Mouse (Mus musculus) gastrocnemius, adult 2 months (tissue): Measurements from ENCODE around the gene Zfp280c. TPM values are rescaled to one million over a fixed set of nuclear protein-coding genes. Genes with fewer than 3 reads are reported as not detected.

ENCODE experiments used
- DNase-seq: peaks from one replicate; pipeline ENCODE4 v3.0.0; 2022
- H3K27ac ChIP-seq: fragments of 200-600 bp; 2 replicates; pipeline ENCODE4 v1.8.1; 2022; ENCODE audit warnings: mild to moderate bottlenecking
- H3K4me3 ChIP-seq: fragments of 200-600 bp; 2 replicates; pipeline ENCODE4 v1.8.1; 2022; ENCODE audit warnings: mild to moderate bottlenecking, moderate library complexity
- CTCF ChIP-seq: fragments of 200-600 bp; IDR thresholded peaks from 2 replicates; pipeline ENCODE4 v1.8.1; 2022; ENCODE audit warnings: antibody characterized with exemption, mild to moderate bottlenecking, moderate library complexity
- intact Hi-C: fragments of 180-260 bp; cut with DNase I; formaldehyde crosslinking; loops from one replicate; pipeline ENCODE4 v1.15.1; 2025
- long read RNA-seq, 2 experiments: library from polyadenylated mRNA; stranded (forward); transcript quantifications; one replicate each; pipeline ENCODE4 v2.0.0; 2021
- total RNA-seq, 2 experiments: library from RNA; stranded (reverse); gene quantifications; 2 replicates each; pipeline ENCODE4 v1.2.3; 2021

Gene Zfp280c
- total RNA-seq = 1 to 10 TPM; 4.9 to 5.0 TPM
- long read RNA-seq, experiment 1 = 0 reads
- long read RNA-seq, experiment 2, partial matches to known transcripts = 0 of 2 reads
- long read RNA-seq, experiment 2, other reads (novel, unspliced or antisense) = 2 of 2 reads

- Histone ChIP-seq H3K4me3 (peak within 1 kb of the TSS; percentile 86), H3K27ac (peak within 1 kb of the TSS; percentile 78)
- intact Hi-C loops = no loop called here
- TF ChIP-seq CTCF = no peak
- DNase-seq = peak; percentile 69
Measured at GRCm38 (mm10) chrX:48594099-48594760, at the start of gene Zfp280c. TSS of gene Zfp280c (minus strand) at chrX:48594504.

- H3K27ac ChIP-seq = no peak overlapping the region
- no peak for DNase-seq
- peak; percentile 26 for TF ChIP-seq CTCF
- H3K4me3 ChIP-seq = no peak overlapping the region
- intact Hi-C loops = no loop called here
Measured at GRCm38 (mm10) chrX:48637032-48637431, 42.7 kb upstream of the Zfp280c start.

- TF ChIP-seq CTCF = no peak
- intact Hi-C loops = no loop called here
- H3K4me3 ChIP-seq = peak overlapping the region; percentile 85
- peak overlapping the region; percentile 81 for H3K27ac ChIP-seq
- DNase-seq = no peak
Measured at GRCm38 (mm10) chrX:48624054-48624420, 29.7 kb upstream of the Zfp280c start.

- peak; percentile 80 for DNase-seq
- no peak for TF ChIP-seq CTCF
- Histone ChIP-seq H3K27ac (peak within 1 kb of the TSS; percentile 81), H3K4me3 (peak within 1 kb of the TSS; percentile 85)
- intact Hi-C loops = no loop called here
Measured at GRCm38 (mm10) chrX:48623379-48624053, 29.2 kb upstream of the Zfp280c start, which contains the start of gene Slc25a14. TSS of gene Slc25a14 (plus strand) at chrX:48623413.

- H3K27ac ChIP-seq = peak overlapping the region; percentile 81
- intact Hi-C loops = no loop called here
Measured at GRCm38 (mm10) chrX:48623049-48623378, 28.7 kb upstream of the Zfp280c start.

GRCm38 (mm10) chrX:48604872-48605271 is 10.6 kb upstream of the Zfp280c start:
- TF ChIP-seq CTCF = no peak
- Histone ChIP-seq H3K4me3 (no peak overlapping the region), H3K27ac (no peak overlapping the region)
- intact Hi-C loops = no loop called here
- no peak for DNase-seq

More at GRCm38 (mm10) chrX:48623049-48623378, 28.7 kb upstream of the Zfp280c start:
- peak overlapping the region; percentile 85 for H3K4me3 ChIP-seq
- DNase-seq = no peak
- TF ChIP-seq CTCF = no peak

- TF ChIP-seq CTCF = no peak
- no peak for DNase-seq
- intact Hi-C loops = no loop called here
- Histone ChIP-seq H3K27ac (no peak overlapping the region), H3K4me3 (no peak overlapping the region)
Measured at GRCm38 (mm10) chrX:48596906-48597305, 2.6 kb upstream of the Zfp280c start.

GRCm38 (mm10) chrX:48596053-48596452 is 1.7 kb upstream of the Zfp280c start:
- no peak for TF ChIP-seq CTCF
- H3K4me3 ChIP-seq = no peak overlapping the region
- no peak overlapping the region for H3K27ac ChIP-seq
- DNase-seq = no peak
- intact Hi-C loops = no loop called here

- no peak for DNase-seq
- intact Hi-C loops = no loop called here
- no peak for TF ChIP-seq CTCF
- H3K4me3 ChIP-seq = peak overlapping the region; percentile 86
- peak overlapping the region; percentile 78 for H3K27ac ChIP-seq
Measured at GRCm38 (mm10) chrX:48593721-48594098, 594 bp downstream of the Zfp280c start.

GRCm38 (mm10) chrX:48583332-48583731 is 11.0 kb downstream of the Zfp280c start:
- TF ChIP-seq CTCF = no peak
- no peak overlapping the region for H3K4me3 ChIP-seq
- intact Hi-C loops = no loop called here
- no peak for DNase-seq
- H3K27ac ChIP-seq = no peak overlapping the region

- H3K4me3 ChIP-seq = no peak overlapping the region
- H3K27ac ChIP-seq = no peak overlapping the region
- peak; percentile 69 for DNase-seq
- intact Hi-C loops = loop anchor here (5.0 kb wide), 2 partner anchors 35 to 110 kb away; no protein-coding TSS in a partner anchor
- peak; percentile 83 for TF ChIP-seq CTCF
Measured at GRCm38 (mm10) chrX:48532175-48532574, 62.1 kb downstream of the Zfp280c start.

GRCm38 (mm10) chrX:48526435-48526834 is 67.9 kb downstream of the Zfp280c start:
- no peak for TF ChIP-seq CTCF
- Histone ChIP-seq H3K4me3 (no peak overlapping the region), H3K27ac (no peak overlapping the region)
- intact Hi-C loops = no loop called here
- DNase-seq = no peak

GRCm38 (mm10) chrX:48525866-48526265 is 68.4 kb downstream of the Zfp280c start:
- intact Hi-C loops = no loop called here
- Histone ChIP-seq H3K27ac (no peak overlapping the region), H3K4me3 (no peak overlapping the region)
- TF ChIP-seq CTCF = no peak
- DNase-seq = no peak
